Mouse (Mus musculus) kidney, adult 2 months (tissue): Measurements from ENCODE around the gene B130006D01Rik. TPM values are rescaled to one million over a fixed set of nuclear protein-coding genes. Genes with fewer than 3 reads are reported as not detected.
A peak's percentile ranks its signal among the peaks of the same experiment; 100 is the strongest.

Experiments
- DNase-seq: peaks from one replicate; pipeline ENCODE4 v3.0.0; 2021
- H3K27ac ChIP-seq: fragments of 200-500 bp; 2 replicates; pipeline ENCODE4 v1.5.1; 2012; ENCODE audit warnings: low read depth, low read length, control low read depth, inconsistent platforms; ENCODE audit not compliant: insufficient read depth
- H3K27me3 ChIP-seq: fragments of 200-500 bp; replicated peaks from 2 replicates; pipeline ENCODE4 v1.6.1; 2012; ENCODE audit warnings: mild to moderate bottlenecking, moderate library complexity, low read length, inconsistent platforms; ENCODE audit not compliant: control insufficient read depth, insufficient read depth
- H3K36me3 ChIP-seq: fragments of 200-500 bp; 2 replicates; pipeline ENCODE4 v1.6.1; 2012; ENCODE audit warnings: mild to moderate bottlenecking, moderate library complexity, low read length, inconsistent platforms; ENCODE audit not compliant: control insufficient read depth, insufficient read depth
- H3K4me1 ChIP-seq: fragments of 200-500 bp; 2 replicates; pipeline ENCODE4 v1.6.1; 2011; ENCODE audit warnings: low read length; ENCODE audit not compliant: control insufficient read depth, insufficient read depth
- H3K4me3 ChIP-seq: fragments of 200-500 bp; 2 replicates; pipeline ENCODE4 v1.5.1; 2011; ENCODE audit warnings: mild to moderate bottlenecking, low read depth, low read length, control low read depth; ENCODE audit not compliant: insufficient read depth
- CTCF ChIP-seq: fragments of 200-500 bp; conservative IDR thresholded peaks from 2 replicates; pipeline ENCODE4 v1.5.1; 2011; ENCODE audit warnings: low read depth, mild to moderate bottlenecking, control low read depth, low read length, moderate library complexity, mixed read lengths; ENCODE audit not compliant: insufficient read depth, insufficient read length
- POLR2A ChIP-seq: fragments of 200-500 bp; IDR thresholded peaks from one replicate; pipeline ENCODE4 v1.6.1; 2011; ENCODE audit warnings: low read depth, low read length, control low read depth
- WGBS: fragments of 180-500 bp; shearing (Covaris S2); methylation state at CpG from one replicate; pipeline ENCODE4 v1.1.7; 2018; 5-methylcytosine and 5-hydroxymethylcytosine counted together
- polyA plus RNA-seq: library from polyadenylated mRNA; depleted of rRNA; stranded (reverse); fragments of >200 nt; gene quantifications from 2 replicates; pipeline ENCODE4 v1.2.3, GENCODE M21; 2012

Gene B130006D01Rik
- polyA plus RNA-seq, 1 experiment, result 0.03 TPM

DNA sequence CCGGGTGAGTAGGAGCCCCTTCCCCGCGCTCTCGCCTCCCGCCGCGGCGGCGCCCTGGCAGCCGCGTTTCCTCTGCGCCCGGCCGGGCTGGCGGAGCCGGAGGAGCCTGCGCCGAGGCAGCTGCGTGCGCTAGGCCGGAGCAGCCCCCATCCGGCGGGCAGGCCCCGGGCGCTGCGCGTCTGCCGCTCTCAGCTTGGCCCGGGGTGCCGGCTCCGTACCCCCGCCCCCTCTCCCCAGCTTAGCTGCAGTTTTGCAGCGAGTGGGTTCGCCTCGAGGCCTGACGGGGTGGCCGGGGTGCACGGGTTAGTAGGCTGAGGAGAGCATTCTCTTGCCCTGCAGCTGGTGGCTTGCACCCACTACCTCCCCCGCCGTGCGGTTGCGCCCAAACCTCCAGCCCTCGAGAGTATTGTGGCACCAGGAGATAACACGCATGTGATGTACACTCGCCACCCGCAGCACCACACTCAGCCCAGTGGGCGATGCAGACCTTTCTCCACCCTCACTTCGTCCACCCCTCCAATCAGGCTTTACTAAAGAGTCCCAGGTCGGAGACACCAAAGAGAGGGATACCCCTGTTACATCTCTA is 10.1 kb upstream of the B130006D01Rik start:
- no peak for DNase-seq
- no peaks in the 10 kb centered on the region for H3K27me3 ChIP-seq
- TF ChIP-seq CTCF, result no peak
- no peak for TF ChIP-seq POLR2A
- 2% methylated on average over 49 of the region's 49 CpGs for WGBS
- H3K27ac ChIP-seq, result 0 out of 2 replicates have a peak overlapping the region, but pooled peaks have one; percentile 13
- peak overlapping the region; percentile 62 for H3K4me3 ChIP-seq
- peaks cover 12% of the 10 kb centered on the region; the same call in 1 of the 2 replicates for H3K4me1 ChIP-seq
- no peaks in the 10 kb centered on the region for H3K36me3 ChIP-seq

DNA sequence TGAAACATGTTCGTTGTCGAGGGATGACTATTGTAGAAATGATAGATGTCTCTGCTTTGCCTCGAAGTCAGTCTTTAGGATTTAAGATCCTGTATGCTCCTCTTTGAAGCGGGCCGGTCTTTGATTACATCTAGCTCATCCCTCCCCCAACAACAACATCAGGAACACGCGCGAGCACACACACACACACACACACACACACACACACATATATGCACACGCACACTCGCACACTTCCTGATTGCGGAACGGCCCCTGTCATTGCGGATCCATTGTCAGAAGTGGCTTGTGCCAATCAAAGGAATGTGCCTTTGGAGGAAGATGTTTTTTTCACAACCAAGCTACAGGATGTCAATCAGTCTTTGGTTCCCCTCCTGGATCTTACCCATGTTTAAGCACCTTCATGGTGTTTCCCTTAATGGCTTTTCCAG is 9.6 kb upstream of the B130006D01Rik start:
- Histone ChIP-seq H3K36me3 (no peaks in the 10 kb centered on the region), H3K4me1 (peaks cover 12% of the 10 kb centered on the region; the same call in 1 of the 2 replicates), H3K4me3 (peak overlapping the region; percentile 62), H3K27me3 (no peaks in the 10 kb centered on the region), H3K27ac (no peak overlapping the region)
- peak; percentile 28 for DNase-seq
- WGBS, result 6% methylated on average over 13 of the region's 13 CpGs
- TF ChIP-seq CTCF (no peak), POLR2A (no peak)

DNA sequence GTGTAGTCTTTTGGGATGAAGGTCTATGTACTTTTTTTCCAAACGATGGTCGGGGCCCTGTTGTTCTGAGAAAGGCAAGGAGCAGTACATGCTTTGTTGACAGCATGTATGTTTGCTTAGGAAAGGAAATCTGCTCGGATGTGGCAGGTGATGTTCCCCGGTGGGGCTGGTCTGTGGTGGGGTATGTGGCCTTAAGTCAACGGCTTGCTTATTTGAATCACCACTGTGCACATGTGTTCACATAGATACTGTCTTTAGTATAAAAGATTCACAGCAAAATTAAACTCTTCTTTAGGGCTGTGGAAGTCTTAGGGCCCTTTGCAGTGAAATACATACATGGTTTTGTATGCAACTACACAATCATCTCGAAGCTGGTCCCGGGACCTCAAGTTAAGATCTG is 9.0 kb upstream of the B130006D01Rik start:
- WGBS, result 28% methylated on average over 7 of the region's 7 CpGs
- peak overlapping the region; percentile 62 for H3K4me3 ChIP-seq
- no peaks in the 10 kb centered on the region for H3K27me3 ChIP-seq
- H3K36me3 ChIP-seq, result no peaks in the 10 kb centered on the region
- peaks cover 12% of the 10 kb centered on the region; the same call in 1 of the 2 replicates for H3K4me1 ChIP-seq
- H3K27ac ChIP-seq, result no peak overlapping the region
- TF ChIP-seq POLR2A, result no peak
- no peak for TF ChIP-seq CTCF
- no peak for DNase-seq

DNA sequence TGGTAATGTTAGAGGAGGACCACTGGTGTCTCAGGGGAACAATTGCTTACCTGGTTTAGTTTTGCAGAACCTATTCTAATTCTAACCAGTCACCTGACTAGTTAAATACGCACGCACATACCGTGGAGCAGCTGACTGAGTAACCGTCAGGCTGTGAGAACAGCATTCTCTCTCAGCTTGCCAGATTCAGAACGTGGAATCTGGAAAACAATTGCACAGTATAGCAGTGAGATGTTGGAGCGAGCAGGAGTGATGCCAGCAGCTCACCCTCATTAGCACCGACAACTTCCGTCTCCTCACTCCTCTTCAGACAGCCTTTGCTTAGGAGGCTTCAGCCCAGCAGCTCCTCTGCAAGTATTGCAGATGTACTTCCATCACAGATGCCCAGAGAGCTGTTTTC is 7.3 kb upstream of the B130006D01Rik start:
- H3K36me3 ChIP-seq, result no peaks in the 10 kb centered on the region
- TF ChIP-seq CTCF (no peak), POLR2A (no peak)
- no peaks in the 10 kb centered on the region for H3K27me3 ChIP-seq
- peaks cover 12% of the 10 kb centered on the region; the same call in 1 of the 2 replicates for H3K4me1 ChIP-seq
- no peak for DNase-seq
- H3K27ac ChIP-seq, result no peak overlapping the region
- H3K4me3 ChIP-seq, result no peak overlapping the region
- 66% methylated on average over 8 of the region's 8 CpGs for WGBS

DNA sequence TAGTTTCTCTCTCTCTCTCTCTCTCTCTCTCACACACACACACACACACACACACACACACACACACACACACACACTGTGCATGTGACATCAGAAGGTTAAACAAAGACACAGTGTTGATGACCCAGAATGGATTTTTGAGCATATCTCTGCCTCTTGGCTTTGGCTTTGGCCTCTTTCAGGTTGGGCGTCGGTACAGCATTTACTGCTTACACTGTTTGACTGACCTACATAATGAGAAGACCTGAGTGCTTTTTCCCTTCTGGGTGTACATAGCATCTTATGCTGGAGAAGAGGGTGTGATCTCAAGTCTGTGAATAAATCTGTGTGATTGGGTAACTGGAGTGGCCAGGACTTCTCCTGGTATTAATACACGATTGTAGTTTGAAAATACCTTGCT is 4.0 kb upstream of the B130006D01Rik start:
- H3K4me1 ChIP-seq, result peaks cover 5% of the 10 kb centered on the region; the same call in 1 of the 2 replicates
- H3K27ac ChIP-seq, result no peak overlapping the region
- TF ChIP-seq POLR2A (no peak), CTCF (no peak)
- no peak for DNase-seq
- no peaks in the 10 kb centered on the region for H3K36me3 ChIP-seq
- no peaks in the 10 kb centered on the region; the same call in 1 of the 2 replicates for H3K27me3 ChIP-seq
- WGBS, result 64% methylated on average over 3 of the region's 3 CpGs
- H3K4me3 ChIP-seq, result no peak overlapping the region

DNA sequence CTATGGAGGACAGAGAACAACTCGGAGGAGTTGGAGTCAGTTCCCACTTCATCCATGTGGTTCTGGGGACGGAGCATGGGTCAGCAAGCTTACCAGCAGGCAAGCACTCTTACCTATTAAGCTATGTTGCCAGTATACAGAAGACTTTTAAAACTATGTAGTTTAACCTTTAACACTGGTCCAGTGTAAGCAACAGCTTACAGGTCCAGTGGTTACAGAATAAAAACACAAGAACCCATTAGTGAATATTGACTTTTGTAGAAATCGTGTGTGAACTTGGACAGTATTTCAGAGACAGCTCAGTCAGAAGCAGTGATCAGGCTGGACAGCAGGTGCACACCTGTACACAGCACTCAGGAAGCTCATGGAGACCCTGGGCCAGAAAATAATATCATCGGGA is 1.1 kb downstream of the B130006D01Rik start:
- WGBS, result 66% methylated on average over 4 of the region's 4 CpGs
- DNase-seq, result no peak

DNA sequence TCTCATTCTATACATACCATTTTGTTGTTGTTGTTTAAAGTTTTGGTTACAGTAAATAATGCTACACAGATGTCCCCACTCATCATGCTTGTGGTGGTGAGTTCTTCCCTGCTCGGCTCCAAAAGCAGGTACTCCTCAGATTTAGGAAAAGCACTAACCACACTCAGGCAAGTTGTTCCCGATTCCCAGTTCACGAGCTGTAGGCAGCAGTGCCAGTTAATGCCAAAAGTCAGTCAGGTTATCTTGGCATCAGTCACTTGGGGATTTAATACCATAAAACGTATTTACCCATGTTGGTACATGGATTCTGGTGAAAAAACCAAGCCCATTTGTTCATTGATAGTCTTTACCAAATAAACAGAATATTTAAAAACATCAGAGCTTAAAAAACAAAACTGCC is 2.8 kb downstream of the B130006D01Rik start:
- Histone ChIP-seq H3K4me3 (no peak overlapping the region), H3K27me3 (no peaks in the 10 kb centered on the region; the same call in 1 of the 2 replicates), H3K36me3 (no peaks in the 10 kb centered on the region), H3K27ac (no peak overlapping the region), H3K4me1 (0 out of 2 replicates have a peak, but pooled peaks cover 5% of the 10 kb centered on the region)
- DNase-seq, result no peak
- 61% methylated on average over 4 of the region's 4 CpGs for WGBS
- no peak for TF ChIP-seq POLR2A
- no peak for TF ChIP-seq CTCF

More for the DNA sequence above, 1.1 kb downstream of the B130006D01Rik start:
- Histone ChIP-seq H3K4me1 (0 out of 2 replicates have a peak, but pooled peaks cover 4% of the 10 kb centered on the region), H3K27ac (no peak overlapping the region), H3K27me3 (no peaks in the 10 kb centered on the region; the same call in 1 of the 2 replicates), H3K4me3 (no peak overlapping the region), H3K36me3 (no peaks in the 10 kb centered on the region)
- no peak for TF ChIP-seq CTCF
- no peak for TF ChIP-seq POLR2A

DNA sequence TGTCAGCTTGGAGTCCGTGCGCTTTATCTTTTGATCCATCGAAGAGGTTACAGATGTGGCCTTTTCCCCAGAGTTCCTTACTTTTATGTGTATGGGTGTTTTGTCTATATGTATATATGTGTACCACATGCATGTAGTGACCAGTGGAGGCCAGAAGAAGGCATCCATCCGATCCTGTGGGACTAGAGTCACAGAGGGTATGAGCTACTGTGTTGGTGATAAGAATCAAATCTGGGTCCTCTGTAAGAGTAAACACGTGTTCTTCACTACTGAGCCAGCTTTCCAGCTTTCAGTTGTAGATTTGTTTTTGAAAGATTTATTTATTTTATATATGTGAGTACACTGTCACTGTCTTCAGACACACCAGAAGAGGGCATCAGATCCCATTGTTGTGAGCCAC is 4.6 kb downstream of the B130006D01Rik start:
- 89% methylated on average over 5 of the region's 5 CpGs for WGBS

More for the DNA sequence above, 4.6 kb downstream of the B130006D01Rik start:
- H3K36me3 ChIP-seq, result no peaks in the 10 kb centered on the region
- H3K27ac ChIP-seq, result no peak overlapping the region
- 0 out of 2 replicates have a peak, but pooled peaks cover 5% of the 10 kb centered on the region for H3K4me1 ChIP-seq
- H3K27me3 ChIP-seq, result no peaks in the 10 kb centered on the region; the same call in 1 of the 2 replicates
- DNase-seq, result no peak
- TF ChIP-seq POLR2A (no peak), CTCF (no peak)
- no peak overlapping the region for H3K4me3 ChIP-seq
